21 mouse cellular contexts compared by ENCODE assay signal in genomic region chr11:120501018-120501417, GRCm38 (mm10). TPM values are rescaled to one million over a fixed set of nuclear protein-coding genes. Genes with fewer than 3 reads are reported as not detected.
DNase-seq lines count a peak whose midpoint lies in the region; ATAC-seq and TF ChIP-seq lines count a peak whose summit lies in the region.
"Had no signal": no experiment of that assay in that cellular context is flagged by ENCODE, and none has a peak within 500 bp of the region (broad histone marks: within the 10 kb centered on the region; RNA-seq: fewer than 3 reads in every experiment).

No protein-coding gene starts in this region.

- H3K4me2 ChIP-seq in intestine, embryonic 15.5 days (replicated peaks): no peak overlapping the region
- no peak overlapping the region for H3K4me2 ChIP-seq in intestine, postnatal 0 days (replicated peaks; ENCODE audit: low read depth)
- H3K4me2 ChIP-seq in liver, embryonic 12.5 days: no peak overlapping the region
- no peak overlapping the region for H3K4me2 ChIP-seq in stomach, embryonic 16.5 days (ENCODE audit: low read depth, low read length)
- H3K4me2 ChIP-seq: heart, embryonic 15.5 days; hindbrain, embryonic 13.5 days; limb, embryonic 15.5 days; neural tube, embryonic 13.5 days had no signal

- no peak overlapping the region for H3K4me3 ChIP-seq in intestine, embryonic 15.5 days (replicated peaks)
- no peak overlapping the region for H3K4me3 ChIP-seq in intestine, postnatal 0 days (ENCODE audit: low read depth, low read length)
- H3K4me3 ChIP-seq in liver, adult 2 months (ENCODE audit: insufficient read depth, low read depth, low read length): no peak overlapping the region
- H3K4me3 ChIP-seq in liver, embryonic 12.5 days: no peak overlapping the region
- H3K4me3 ChIP-seq in stomach, embryonic 16.5 days (replicated peaks; ENCODE audit: low read length): no peak overlapping the region
- H3K4me3 ChIP-seq: heart, embryonic 15.5 days; hindbrain, embryonic 13.5 days; limb, embryonic 15.5 days; neural tube, embryonic 13.5 days had no signal

- no peak overlapping the region for H3K9ac ChIP-seq in intestine, embryonic 15.5 days
- no peak overlapping the region for H3K9ac ChIP-seq in intestine, postnatal 0 days (ENCODE audit: low read depth, low read length)
- H3K9ac ChIP-seq in liver, adult 2 months (ENCODE audit: low read depth, low read length): no peak overlapping the region
- no peak overlapping the region for H3K9ac ChIP-seq in liver, embryonic 12.5 days
- H3K9ac ChIP-seq in stomach, embryonic 16.5 days (ENCODE audit: low read length): no peak overlapping the region
- H3K9ac ChIP-seq: heart, embryonic 15.5 days; hindbrain, embryonic 13.5 days; limb, embryonic 15.5 days; neural tube, embryonic 13.5 days had no signal

- H3K36me3 ChIP-seq in intestine, embryonic 15.5 days: peaks cover 16% of the 10 kb centered on the region; the same call in 1 of the 2 replicates
- H3K36me3 ChIP-seq in intestine, postnatal 0 days (ENCODE audit: control insufficient read depth, insufficient read depth): peaks cover 30% of the 10 kb centered on the region; the same call in 1 of the 2 replicates
- H3K36me3 ChIP-seq in liver, adult 2 months (ENCODE audit: control insufficient read depth, insufficient read depth, low read length): peaks cover 7% of the 10 kb centered on the region
- H3K36me3 ChIP-seq in liver, embryonic 12.5 days: peaks cover 33% of the 10 kb centered on the region
- no peaks in the 10 kb centered on the region for H3K36me3 ChIP-seq in stomach, embryonic 16.5 days (ENCODE audit: control insufficient read depth, insufficient read depth, low read length)

- TF ChIP-seq CTCF in intestine, postnatal 0 days (IDR thresholded peaks at IDR 0.05; ENCODE audit: low read depth): no peak
- TF ChIP-seq CTCF in liver, adult 2 months (IDR thresholded peaks at IDR 0.05; ENCODE audit: low read depth, low read length): no peak

- peaks cover 15% of the 10 kb centered on the region; the same call in 1 of the 2 replicates for H3K4me1 ChIP-seq in intestine, embryonic 15.5 days (replicated peaks)
- H3K4me1 ChIP-seq in intestine, postnatal 0 days (replicated peaks; ENCODE audit: control insufficient read depth, insufficient read depth, low read length): 0 out of 2 replicates have a peak, but pooled peaks cover 2% of the 10 kb centered on the region
- H3K4me1 ChIP-seq in liver, adult 2 months (ENCODE audit: control insufficient read depth, insufficient read depth, low read length): peaks cover 28% of the 10 kb centered on the region
- peaks cover 7% of the 10 kb centered on the region; the same call in 1 of the 2 replicates for H3K4me1 ChIP-seq in liver, embryonic 12.5 days
- H3K4me1 ChIP-seq in stomach, embryonic 16.5 days (ENCODE audit: control insufficient read depth, insufficient read depth, low read length): peaks cover 10% of the 10 kb centered on the region; the same call in 1 of the 2 replicates
- H3K4me1 ChIP-seq: hindbrain, embryonic 13.5 days; neural tube, embryonic 13.5 days had no signal

- peak; percentile 87 for DNase-seq in liver, adult 2 months (ENCODE audit: extremely low read depth, low read depth, low spot score)
- peak; percentile 70 for DNase-seq in adipocyte (ENCODE audit: low spot score)
- no peak for DNase-seq in retina, postnatal 1 day
- DNase-seq: cerebellum, adult 9-11 months; gastrocnemius, postnatal 36 days; heart, postnatal 36 days; layer of hippocampus, postnatal 36 days; midbrain, embryonic 14.5 days had no signal

- no peaks in the 10 kb centered on the region for H3K79me2 ChIP-seq in liver, adult 2 months (ENCODE audit: control insufficient read depth, insufficient read depth, low read length)

- TF ChIP-seq POLR2A in liver, adult 2 months (IDR thresholded peaks at IDR 0.05; ENCODE audit: extremely low read depth, insufficient read depth, low read length): no peak

- no peak overlapping the region for H3K27ac ChIP-seq in intestine, embryonic 15.5 days
- H3K27ac ChIP-seq in intestine, postnatal 0 days (ENCODE audit: low read depth, low read length): no peak overlapping the region
- peak overlapping the region; percentile 14 for H3K27ac ChIP-seq in liver, adult 2 months (replicated peaks; ENCODE audit: insufficient read depth, low read depth, low read length)
- no peak overlapping the region for H3K27ac ChIP-seq in liver, embryonic 12.5 days
- peak overlapping the region; percentile 86; the same call in 1 of the 2 replicates for H3K27ac ChIP-seq in stomach, embryonic 16.5 days (ENCODE audit: low read length)
- H3K27ac ChIP-seq: heart, embryonic 15.5 days; hindbrain, embryonic 13.5 days; limb, embryonic 15.5 days; neural tube, embryonic 13.5 days had no signal

- WGBS in intestine, embryonic 15.5 days: 60% methylated on average over 6 of the region's 6 CpGs
- WGBS in intestine, postnatal 0 days: 64% methylated on average over 6 of the region's 6 CpGs
- WGBS in liver, adult 2 months: 8% methylated on average over 6 of the region's 6 CpGs
- WGBS in liver, embryonic 12.5 days (ENCODE audit: insufficient replicate concordance): 50% methylated on average over 6 of the region's 6 CpGs
- WGBS in stomach, embryonic 16.5 days: 60% methylated on average over 6 of the region's 6 CpGs

- H3K27me3 ChIP-seq in intestine, embryonic 15.5 days (replicated peaks): no peaks in the 10 kb centered on the region
- no peaks in the 10 kb centered on the region for H3K27me3 ChIP-seq in intestine, postnatal 0 days (replicated peaks; ENCODE audit: control insufficient read depth, insufficient read depth, low read length)
- no peaks in the 10 kb centered on the region for H3K27me3 ChIP-seq in liver, adult 2 months (ENCODE audit: control insufficient read depth, insufficient read depth, low read length)
- no peaks in the 10 kb centered on the region for H3K27me3 ChIP-seq in liver, embryonic 12.5 days (replicated peaks)
- no peaks in the 10 kb centered on the region for H3K27me3 ChIP-seq in stomach, embryonic 16.5 days (ENCODE audit: control insufficient read depth, insufficient read depth, low read length)
- H3K27me3 ChIP-seq: hindbrain, embryonic 13.5 days; limb, embryonic 15.5 days; neural tube, embryonic 13.5 days had no signal

- H3K9me3 ChIP-seq in intestine, embryonic 15.5 days: no peaks in the 10 kb centered on the region
- no peaks in the 10 kb centered on the region for H3K9me3 ChIP-seq in intestine, postnatal 0 days (ENCODE audit: control insufficient read depth)
- H3K9me3 ChIP-seq in liver, embryonic 12.5 days (replicated peaks): no peaks in the 10 kb centered on the region
- no peaks in the 10 kb centered on the region for H3K9me3 ChIP-seq in stomach, embryonic 16.5 days (replicated peaks; ENCODE audit: control insufficient read depth, low read length)
- H3K9me3 ChIP-seq: heart, embryonic 15.5 days; hindbrain, embryonic 13.5 days; limb, embryonic 15.5 days; neural tube, embryonic 13.5 days had no signal

- ATAC-seq in intestine, embryonic 15.5 days: peak; percentile 12; the same call in 1 of the 2 replicates
- ATAC-seq in intestine, postnatal 0 days: no peak
- ATAC-seq in liver, embryonic 12.5 days: no peak
- ATAC-seq in stomach, embryonic 16.5 days (ENCODE audit: insufficient read depth, low FRiP score): no peak
- ATAC-seq: CD4-positive, CD25-positive, alpha-beta regulatory T cell, adult 4 months; forebrain, embryonic 16.5 days had no signal

RNA-seq across cellular contexts. Expression of gene Slc25a10, which starts 9.4 kb away (rescaled TPM):
- 79.1 and 90.1 TPM in 2 replicates for polyA plus RNA-seq in intestine, embryonic 15.5 days (2015; fragmentation: Nextera tagmentation; extraction: Ambion mirVana)
- polyA plus RNA-seq in intestine, postnatal 0 days (2015; fragmentation: Nextera tagmentation; extraction: Ambion mirVana): 139 and 143 TPM in 2 replicates
- total RNA-seq in liver, adult 2 months (2014; rRNA removed): 121 and 135 TPM in 2 replicates
- polyA plus RNA-seq in liver, adult 2 months (2012; rRNA removed): 445 and 478 TPM in 2 replicates
- 47.0 and 54.9 TPM in 2 replicates for polyA plus RNA-seq in liver, embryonic 12.5 days (2016; fragmentation: Nextera tagmentation; extraction: Ambion mirVana)
- polyA plus RNA-seq in stomach, embryonic 16.5 days (2015; fragmentation: Nextera tagmentation; extraction: Ambion mirVana): 73.9 and 75.8 TPM in 2 replicates

RNA-seq across cellular contexts. Expression of gene Mrpl12, which starts 16.6 kb away (rescaled TPM):
- polyA plus RNA-seq in intestine, embryonic 15.5 days (2015; fragmentation: Nextera tagmentation; extraction: Ambion mirVana): 222 and 231 TPM in 2 replicates
- 204 and 208 TPM in 2 replicates for polyA plus RNA-seq in intestine, postnatal 0 days (2015; fragmentation: Nextera tagmentation; extraction: Ambion mirVana)
- total RNA-seq in liver, adult 2 months (2014; rRNA removed): 43.6 and 46.6 TPM in 2 replicates
- 221 and 232 TPM in 2 replicates for polyA plus RNA-seq in liver, adult 2 months (2012; rRNA removed)
- polyA plus RNA-seq in liver, embryonic 12.5 days (2016; fragmentation: Nextera tagmentation; extraction: Ambion mirVana): 161 and 166 TPM in 2 replicates
- polyA plus RNA-seq in stomach, embryonic 16.5 days (2015; fragmentation: Nextera tagmentation; extraction: Ambion mirVana): 140 and 145 TPM in 2 replicates

RNA-seq across cellular contexts. Expression of gene Gcgr, which starts 29.5 kb away (rescaled TPM):
- polyA plus RNA-seq in intestine, embryonic 15.5 days (2015; fragmentation: Nextera tagmentation; extraction: Ambion mirVana): 0.58 and 0.67 TPM in 2 replicates
- polyA plus RNA-seq in intestine, postnatal 0 days (2015; fragmentation: Nextera tagmentation; extraction: Ambion mirVana): 1.0 and 1.6 TPM in 2 replicates
- 135 and 143 TPM in 2 replicates for total RNA-seq in liver, adult 2 months (2014; rRNA removed)
- polyA plus RNA-seq in liver, adult 2 months (2012; rRNA removed): 542 and 561 TPM in 2 replicates
- polyA plus RNA-seq in liver, embryonic 12.5 days (2016; fragmentation: Nextera tagmentation; extraction: Ambion mirVana): 8.5 and 9.6 TPM in 2 replicates
- 2.2 and 3.0 TPM in 2 replicates for polyA plus RNA-seq in stomach, embryonic 16.5 days (2015; fragmentation: Nextera tagmentation; extraction: Ambion mirVana)
- total RNA-seq: common myeloid progenitor, adult 5-6 weeks; left cerebral cortex, postnatal 25 days; megakaryocyte-erythroid progenitor cell, adult 5-6 weeks had no signal
- polyA plus RNA-seq: CD4-positive, CD25-positive, alpha-beta regulatory T cell, adult 4 months; forebrain, embryonic 16.5 days had no signal

RNA-seq across cellular contexts. Expression of gene Arl16, which starts 33.6 kb away (rescaled TPM):
- 34.7 and 36.5 TPM in 2 replicates for polyA plus RNA-seq in intestine, embryonic 15.5 days (2015; fragmentation: Nextera tagmentation; extraction: Ambion mirVana)
- polyA plus RNA-seq in intestine, postnatal 0 days (2015; fragmentation: Nextera tagmentation; extraction: Ambion mirVana): 22.8 and 23.3 TPM in 2 replicates
- 9.5 and 9.6 TPM in 2 replicates for total RNA-seq in liver, adult 2 months (2014; rRNA removed)
- 12.2 and 14.8 TPM in 2 replicates for polyA plus RNA-seq in liver, adult 2 months (2012; rRNA removed)
- polyA plus RNA-seq in liver, embryonic 12.5 days (2016; fragmentation: Nextera tagmentation; extraction: Ambion mirVana): 22.3 and 24.2 TPM in 2 replicates
- polyA plus RNA-seq in stomach, embryonic 16.5 days (2015; fragmentation: Nextera tagmentation; extraction: Ambion mirVana): 35.6 and 38.1 TPM in 2 replicates

RNA-seq across cellular contexts. Expression of gene Ccdc137, which starts 43.1 kb away (rescaled TPM):
- 27.6 and 31.3 TPM in 2 replicates for polyA plus RNA-seq in intestine, embryonic 15.5 days (2015; fragmentation: Nextera tagmentation; extraction: Ambion mirVana)
- polyA plus RNA-seq in intestine, postnatal 0 days (2015; fragmentation: Nextera tagmentation; extraction: Ambion mirVana): 14.1 and 16.0 TPM in 2 replicates
- total RNA-seq in liver, adult 2 months (2014; rRNA removed): 4.6 and 5.7 TPM in 2 replicates
- 5.8 and 8.7 TPM in 2 replicates for polyA plus RNA-seq in liver, adult 2 months (2012; rRNA removed)
- polyA plus RNA-seq in liver, embryonic 12.5 days (2016; fragmentation: Nextera tagmentation; extraction: Ambion mirVana): 31.3 and 32.3 TPM in 2 replicates
- polyA plus RNA-seq in stomach, embryonic 16.5 days (2015; fragmentation: Nextera tagmentation; extraction: Ambion mirVana): 28.9 and 33.7 TPM in 2 replicates

Comparison
In these comparisons a context has a peak if more than half of its experiments do, and no peak if none do; other contexts are left out.
1. H3K27ac ChIP-seq: peak in liver, adult 2 months (single experiment) and stomach, embryonic 16.5 days (single experiment); none in intestine, embryonic 15.5 days (single experiment), intestine, postnatal 0 days (single experiment) and liver, embryonic 12.5 days (single experiment).
2. RNA of gene Gcgr, which starts 29.5 kb away (polyA plus RNA-seq): 542 to 561 TPM in liver, adult 2 months; 8.5 to 9.6 TPM in liver, embryonic 12.5 days, 2.2 to 3.0 TPM in stomach, embryonic 16.5 days, 1.0 to 1.6 TPM in intestine, postnatal 0 days and 0.58 to 0.67 TPM in intestine, embryonic 15.5 days; every median in the first group is over 10 times any median in the second.